Mouse (Mus musculus): Measurements from ENCODE around the gene Galnt10. TPM values are rescaled to one million over a fixed set of nuclear protein-coding genes. Genes with fewer than 3 reads are reported as not detected.

Galnt10 gene
- total and polyA plus RNA-seq, 3 experiments = 0.07 to 0.85 TPM; not detected in 1

- no peaks in the 10 kb centered on the region for H3K4me1 ChIP-seq (ENCODE audit: control insufficient read depth in 1 of 2, insufficient read depth in 2 of 2)
Observed at GRCm38 (mm10) chr11:57809017-57809731, 163.9 kb downstream of the Galnt10 start.

GRCm38 (mm10) chr11:57809732-57810098 lies 164.5 kb downstream of the Galnt10 start:
- dilution Hi-C loops (cut with MboI; ENCODE audit: extremely low pct_ligation_motif_present, extremely low pct_unique_long_range_greater_than_20kb, low sequenced_read_pairs) (no loop called here), in situ Hi-C loops (cut with MboI; ENCODE audit: low pct_ligation_motif_present, low pct_unique_long_range_greater_than_20kb, low sequenced_read_pairs) (loop anchor here (10.0 kb wide), 1 partner anchor 275 kb away; no protein-coding TSS in a partner anchor)
- H3K79me2 ChIP-seq (replicated peaks; ENCODE audit: control insufficient read depth, extremely low read depth, insufficient read depth, poor library complexity, severe bottlenecking) = no peaks in the 10 kb centered on the region
- H3K4me2 ChIP-seq (ENCODE audit: insufficient read depth, low read depth, poor library complexity, severe bottlenecking) = no peak overlapping the region
- H3K4me1 ChIP-seq (ENCODE audit: control insufficient read depth in 1 of 2, insufficient read depth in 2 of 2) = no peaks in the 10 kb centered on the region
- no peak overlapping the region for H3K9ac ChIP-seq (ENCODE audit: insufficient read depth, low read depth)
- no peak overlapping the region for H3K27ac ChIP-seq (ENCODE audit: insufficient read depth, low read depth)
- DNase-seq (ENCODE audit: extremely low read depth) = no peak
- no peaks in the 10 kb centered on the region for H3K27me3 ChIP-seq (replicated peaks)
- no peak for TF ChIP-seq ZNF384 (IDR thresholded peaks at IDR 0.05; ENCODE audit: low read depth, low read length)
- TF ChIP-seq MXI1 (IDR thresholded peaks at IDR 0.05; ENCODE audit: low read depth, low read length) = no peak
- no peak for TF ChIP-seq ETS1 (conservative IDR thresholded peaks at IDR 0.05; ENCODE audit: low read depth, low read length)
- TF ChIP-seq ELF1 (IDR thresholded peaks at IDR 0.05; ENCODE audit: low read depth, low read length) = no peak
- no peak for TF ChIP-seq RAD21 (IDR thresholded peaks at IDR 0.05; ENCODE audit: low read depth, low read length)
- no peak for TF ChIP-seq ZMIZ1 (IDR thresholded peaks at IDR 0.05; ENCODE audit: low read depth, low read length)
- TF ChIP-seq MAZ (IDR thresholded peaks at IDR 0.05; ENCODE audit: low read depth, low read length) = no peak
- peaks cover 29 to 61% of the 10 kb centered on the region in 2 experiments for H3K36me3 ChIP-seq (replicated peaks in 1 of 2; ENCODE audit: control insufficient read depth in 1 of 2, insufficient read depth in 1 of 2, low read length in 1 of 2)
- no peak overlapping the region for H3K4me3 ChIP-seq (replicated peaks in 1 of 3; ENCODE audit: low read depth in 2 of 3, low read length in 2 of 3, poor library complexity in 1 of 3)
- H3K9me3 ChIP-seq (replicated peaks; ENCODE audit: low read length) = no peaks in the 10 kb centered on the region

More at GRCm38 (mm10) chr11:57809017-57809731, 163.9 kb downstream of the Galnt10 start:
- no peak overlapping the region for H3K9ac ChIP-seq (ENCODE audit: insufficient read depth, low read depth)
- H3K36me3 ChIP-seq (replicated peaks in 1 of 2; ENCODE audit: control insufficient read depth in 1 of 2, insufficient read depth in 1 of 2, low read length in 1 of 2) = peaks cover 29 to 61% of the 10 kb centered on the region in 2 experiments
- H3K9me3 ChIP-seq (replicated peaks; ENCODE audit: low read length) = no peaks in the 10 kb centered on the region
- no peak overlapping the region for H3K4me3 ChIP-seq (replicated peaks in 1 of 3; ENCODE audit: low read depth in 2 of 3, low read length in 2 of 3, poor library complexity in 1 of 3)
- TF ChIP-seq NELFE (IDR thresholded peaks at IDR 0.05; ENCODE audit: low read depth, low read length) (no peak), MXI1 (IDR thresholded peaks at IDR 0.05; ENCODE audit: low read depth, low read length) (no peak), KAT2A (IDR thresholded peaks at IDR 0.05; ENCODE audit: insufficient replicate concordance, low read length) (no peak), CTCF (conservative IDR thresholded peaks at IDR 0.05 in 1 of 2, IDR thresholded peaks at IDR 0.05 in 1 of 2; ENCODE audit: low read depth in 2 of 2, low read length in 2 of 2) (no peak), USF2 (conservative IDR thresholded peaks at IDR 0.05; ENCODE audit: low read depth, low read length) (no peak), PAX5 (IDR thresholded peaks at IDR 0.05; ENCODE audit: low read length) (no peak), SIN3A (IDR thresholded peaks at IDR 0.05; ENCODE audit: low read length) (no peak), ETS1 (conservative IDR thresholded peaks at IDR 0.05; ENCODE audit: low read depth, low read length) (no peak)
- in situ Hi-C loops (cut with MboI; ENCODE audit: low pct_ligation_motif_present, low pct_unique_long_range_greater_than_20kb, low sequenced_read_pairs) (loop anchor here (10.0 kb wide), 1 partner anchor 276 kb away; no protein-coding TSS in a partner anchor), dilution Hi-C loops (cut with MboI; ENCODE audit: extremely low pct_ligation_motif_present, extremely low pct_unique_long_range_greater_than_20kb, low sequenced_read_pairs) (no loop called here)
- H3K79me2 ChIP-seq (replicated peaks; ENCODE audit: control insufficient read depth, extremely low read depth, insufficient read depth, poor library complexity, severe bottlenecking) = no peaks in the 10 kb centered on the region
- DNase-seq (ENCODE audit: extremely low read depth) = no peak
- no peak overlapping the region for H3K27ac ChIP-seq (ENCODE audit: insufficient read depth, low read depth)
- no peak overlapping the region for H3K4me2 ChIP-seq (ENCODE audit: insufficient read depth, low read depth, poor library complexity, severe bottlenecking)
- H3K27me3 ChIP-seq (replicated peaks) = no peaks in the 10 kb centered on the region
